ENCODE assay signal across 16 mouse cellular contexts in genomic region chr2:65529148-65529547, GRCm38 (mm10). TPM values are rescaled to one million over a fixed set of nuclear protein-coding genes. Genes with fewer than 3 reads are reported as not detected.
"Had no signal": no experiment of that assay in that cellular context is flagged by ENCODE, and none has a peak within 500 bp of the region (broad histone marks: within the 10 kb centered on the region; RNA-seq: fewer than 3 reads in every experiment).

No protein-coding gene starts in this region.

- ATAC-seq: liver, embryonic 12.5 days had no signal

- H3K9me3 ChIP-seq: kidney, embryonic 15.5 days; limb, embryonic 15.5 days; liver, embryonic 12.5 days; midbrain, embryonic 10.5 days; neural tube, embryonic 13.5 days had no signal

- DNase-seq: kidney, postnatal 14 days; lung, embryonic 14.5 days; lung, postnatal 14 days; midbrain, embryonic 14.5 days; retina, postnatal 1 day; right cerebral cortex, postnatal 4 days; spleen, adult 18-20 months; thymus, adult 18-20 months; thymus, postnatal 14 days had no signal

- H3K9ac ChIP-seq: kidney, embryonic 15.5 days; limb, embryonic 15.5 days; liver, embryonic 12.5 days; lung, embryonic 14.5 days; neural tube, embryonic 13.5 days had no signal

- H3K27ac ChIP-seq: kidney, embryonic 15.5 days; left cerebral cortex, adult 2 months; limb, embryonic 15.5 days; liver, embryonic 12.5 days; midbrain, embryonic 10.5 days; neural tube, embryonic 13.5 days had no signal

- H3K27me3 ChIP-seq: kidney, embryonic 15.5 days; limb, embryonic 15.5 days; liver, embryonic 12.5 days; neural tube, embryonic 13.5 days had no signal

- H3K4me2 ChIP-seq: kidney, embryonic 15.5 days; limb, embryonic 15.5 days; liver, embryonic 12.5 days; lung, embryonic 14.5 days; neural tube, embryonic 13.5 days had no signal

- H3K36me3 ChIP-seq: kidney, embryonic 15.5 days; limb, embryonic 15.5 days; liver, embryonic 12.5 days; midbrain, embryonic 10.5 days had no signal

- H3K4me3 ChIP-seq: kidney, embryonic 15.5 days; left cerebral cortex, adult 2 months; limb, embryonic 15.5 days; liver, embryonic 12.5 days; midbrain, embryonic 10.5 days; neural tube, embryonic 13.5 days had no signal

- H3K4me1 ChIP-seq: kidney, embryonic 15.5 days; limb, embryonic 15.5 days; liver, embryonic 12.5 days; midbrain, embryonic 10.5 days had no signal

RNA-seq across cellular contexts. Expression of gene Scn3a, which starts 38.3 kb away (rescaled TPM):
- total RNA-seq: monocyte, adult 5-6 weeks had no signal
